Mouse (Mus musculus): ENCODE measurements around the gene Mlst8. TPM values are rescaled to one million over a fixed set of nuclear protein-coding genes. Genes with fewer than 3 reads are reported as not detected.

Gene Mlst8
- polyA plus RNA-seq, 1 experiment from 2014 or later = 30.3 TPM

DNA sequence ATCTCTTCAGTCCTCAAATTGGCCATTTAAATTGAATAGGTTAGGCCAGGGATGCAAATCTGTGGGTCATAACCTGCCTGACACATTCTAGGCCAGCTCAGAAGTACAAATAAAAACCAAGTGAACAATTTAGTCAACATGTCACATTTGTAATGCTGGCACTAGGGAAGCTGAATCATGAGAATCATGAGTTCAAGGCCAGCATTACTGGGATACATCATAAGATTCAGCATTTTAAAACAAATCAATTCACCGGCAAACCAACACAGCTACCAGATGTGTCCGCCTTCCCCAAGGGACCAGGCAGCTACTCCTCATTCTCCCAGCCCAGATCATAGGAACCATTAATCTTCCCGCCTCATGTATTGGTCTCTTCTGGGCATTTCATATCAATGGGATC is 4.6 kb upstream of the Mlst8 start:
- ATAC-seq (ENCODE audit: insufficient number of reproducible peaks, low FRiP score, low TSS enrichment, low read depth) = no peak
- Histone ChIP-seq H3K4me1 (ENCODE audit: control insufficient read depth, insufficient read depth, low read length) (peaks cover 8% of the 10 kb centered on the region; the same call in 1 of the 2 replicates), H3K4me3 (ENCODE audit: low read depth, low read length) (no peak overlapping the region), H3K36me3 (ENCODE audit: control insufficient read depth, insufficient read depth, low read length) (no peaks in the 10 kb centered on the region), H3K9me3 (ENCODE audit: control insufficient read depth, low read length) (no peaks in the 10 kb centered on the region), H3K4me2 (ENCODE audit: low read depth, severe bottlenecking) (no peak overlapping the region), H3K9ac (ENCODE audit: low read length) (no peak overlapping the region), H3K27ac (replicated peaks; ENCODE audit: low read depth, low read length) (no peak overlapping the region), H3K27me3 (ENCODE audit: control insufficient read depth, insufficient read depth, low read length) (peaks cover 5% of the 10 kb centered on the region)
- 91% methylated on average over 3 of the region's 3 CpGs for WGBS
- DNase-seq (ENCODE audit: low spot score) = no peak

DNA sequence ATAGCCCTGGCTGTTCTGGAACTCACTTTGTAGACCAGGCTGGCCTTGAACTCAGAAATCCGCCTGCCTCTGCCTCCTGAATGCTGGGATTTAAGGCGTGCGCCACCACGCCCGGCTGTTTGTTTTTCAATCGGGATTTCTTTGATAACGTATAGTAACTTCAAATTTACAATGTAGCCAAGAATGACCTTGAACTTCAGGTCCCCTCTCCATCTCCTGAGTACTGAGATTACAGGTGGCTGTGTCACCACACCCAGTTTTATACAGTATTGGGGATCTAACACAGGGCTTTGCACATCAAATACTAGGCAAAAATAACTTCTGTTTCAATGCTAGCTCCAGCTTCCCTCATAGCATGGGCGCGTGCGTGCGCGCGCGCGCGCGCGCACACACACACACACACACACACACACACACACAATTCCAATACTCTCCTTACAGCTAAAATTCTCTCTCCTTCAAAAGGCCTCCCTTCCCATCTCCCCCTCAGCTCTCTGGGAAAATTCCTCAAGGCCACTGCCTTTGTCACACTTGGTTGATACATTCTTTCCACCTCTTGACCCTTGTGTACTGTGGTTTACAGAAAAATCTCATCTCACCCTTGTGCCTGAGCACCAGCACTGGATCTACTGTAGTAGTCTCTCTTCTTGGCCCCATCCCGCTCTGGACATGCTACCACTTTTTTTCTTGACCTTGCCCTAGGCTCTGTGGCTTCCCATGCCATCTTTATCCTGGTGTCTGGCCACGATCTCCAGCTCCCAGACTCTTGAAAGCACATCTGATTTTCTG is 2.3 kb upstream of the Mlst8 start:
- no peak for ATAC-seq (ENCODE audit: insufficient number of reproducible peaks, low FRiP score, low TSS enrichment, low read depth)
- H3K27me3 ChIP-seq (ENCODE audit: control insufficient read depth, insufficient read depth, low read length) = no peaks in the 10 kb centered on the region

DNA sequence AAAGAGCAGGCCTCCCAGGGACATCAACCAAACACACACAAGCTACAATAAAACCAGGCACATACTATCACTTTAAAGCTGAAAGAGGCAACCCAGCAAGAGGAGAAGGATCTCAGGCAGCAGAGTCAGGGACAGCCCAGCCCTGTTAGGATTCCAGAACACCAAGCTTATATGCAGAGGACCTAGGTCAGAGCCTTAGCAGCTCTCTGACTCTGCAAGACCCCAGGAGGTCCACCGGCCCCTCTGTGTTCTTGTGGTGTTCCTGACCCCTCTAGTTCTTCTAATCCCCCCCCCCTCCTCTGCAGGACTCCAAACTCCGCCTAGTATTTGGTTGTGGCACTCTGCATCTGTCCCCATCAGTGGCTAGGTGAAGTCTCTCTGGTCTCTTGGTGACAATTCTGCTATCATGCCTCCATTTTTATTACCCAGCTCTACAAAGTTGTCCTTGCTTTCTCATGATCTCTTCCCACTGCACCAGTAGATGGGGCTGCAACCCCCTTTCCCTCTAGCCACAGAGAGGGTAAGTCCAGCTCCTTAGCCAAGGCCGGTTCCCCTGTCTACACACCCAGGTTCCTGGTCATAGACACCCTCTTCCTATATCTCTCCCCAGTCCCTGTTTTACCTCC is 1.4 kb upstream of the Mlst8 start:
- H3K4me2 ChIP-seq (ENCODE audit: low read depth, severe bottlenecking) = no peak overlapping the region

More for the DNA sequence above, 2.3 kb upstream of the Mlst8 start:
- DNase-seq (ENCODE audit: low spot score) = no peak
- WGBS = 95% methylated on average over 20 of the region's 20 CpGs
- no peak overlapping the region for H3K27ac ChIP-seq (replicated peaks; ENCODE audit: low read depth, low read length)
- no peak overlapping the region for H3K4me3 ChIP-seq (ENCODE audit: low read depth, low read length)
- no peak overlapping the region for H3K9ac ChIP-seq (ENCODE audit: low read length)
- no peaks in the 10 kb centered on the region for H3K9me3 ChIP-seq (ENCODE audit: control insufficient read depth, low read length)
- H3K4me2 ChIP-seq (ENCODE audit: low read depth, severe bottlenecking) = no peak overlapping the region
- H3K4me1 ChIP-seq (ENCODE audit: control insufficient read depth, insufficient read depth, low read length) = peaks cover 14% of the 10 kb centered on the region
- H3K36me3 ChIP-seq (ENCODE audit: control insufficient read depth, insufficient read depth, low read length) = peaks cover 8% of the 10 kb centered on the region; the same call in 1 of the 2 replicates

DNA sequence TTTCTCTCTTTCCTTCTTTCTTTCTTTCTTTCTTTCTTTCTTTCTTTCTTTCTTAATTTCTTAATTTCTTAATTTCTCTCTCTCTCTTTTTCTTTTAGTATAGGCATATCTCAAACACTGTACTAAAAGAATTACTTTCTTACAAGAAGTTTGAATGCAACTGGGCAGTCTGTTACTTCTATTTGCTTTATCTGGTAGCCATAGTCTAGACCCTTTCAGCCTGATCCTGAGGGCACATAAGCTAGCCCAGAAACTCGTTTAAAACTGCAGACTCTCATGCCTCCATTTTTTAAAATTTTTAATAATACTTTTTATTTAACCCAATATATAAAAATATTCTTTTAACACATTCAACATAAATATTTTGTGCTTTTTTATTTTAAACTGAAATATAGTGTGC is 553 bp upstream of the Mlst8 start:
- H3K4me1 ChIP-seq (ENCODE audit: control insufficient read depth, insufficient read depth, low read length) = peaks cover 8% of the 10 kb centered on the region
- peaks cover 17% of the 10 kb centered on the region for H3K36me3 ChIP-seq (ENCODE audit: control insufficient read depth, insufficient read depth, low read length)
- no peak for ATAC-seq (ENCODE audit: insufficient number of reproducible peaks, low FRiP score, low TSS enrichment, low read depth)
- peak overlapping the region; percentile 26; the same call in 1 of the 2 replicates for H3K4me2 ChIP-seq (ENCODE audit: low read depth, severe bottlenecking)
- H3K4me3 ChIP-seq (ENCODE audit: low read depth, low read length) = peak overlapping the region; percentile 82; the same call in 1 of the 2 replicates
- DNase-seq (ENCODE audit: low spot score) = no peak
- H3K27ac ChIP-seq (replicated peaks; ENCODE audit: low read depth, low read length) = no peak overlapping the region
- H3K27me3 ChIP-seq (ENCODE audit: control insufficient read depth, insufficient read depth, low read length) = no peaks in the 10 kb centered on the region
- 27% methylated on average over 1 of the region's 1 CpGs for WGBS
- H3K9me3 ChIP-seq (ENCODE audit: control insufficient read depth, low read length) = no peaks in the 10 kb centered on the region
- H3K9ac ChIP-seq (ENCODE audit: low read length) = no peak overlapping the region

More for the DNA sequence above, 1.4 kb upstream of the Mlst8 start:
- DNase-seq (ENCODE audit: low spot score) = no peak
- H3K4me3 ChIP-seq (ENCODE audit: low read depth, low read length) = no peak overlapping the region
- no peak for ATAC-seq (ENCODE audit: insufficient number of reproducible peaks, low FRiP score, low TSS enrichment, low read depth)
- H3K9ac ChIP-seq (ENCODE audit: low read length) = no peak overlapping the region
- no peaks in the 10 kb centered on the region for H3K27me3 ChIP-seq (ENCODE audit: control insufficient read depth, insufficient read depth, low read length)
- no peak overlapping the region for H3K27ac ChIP-seq (replicated peaks; ENCODE audit: low read depth, low read length)
- peaks cover 9% of the 10 kb centered on the region for H3K4me1 ChIP-seq (ENCODE audit: control insufficient read depth, insufficient read depth, low read length)
- 61% methylated on average over 3 of the region's 3 CpGs for WGBS
- H3K9me3 ChIP-seq (ENCODE audit: control insufficient read depth, low read length) = no peaks in the 10 kb centered on the region
- H3K36me3 ChIP-seq (ENCODE audit: control insufficient read depth, insufficient read depth, low read length) = peaks cover 13% of the 10 kb centered on the region

DNA sequence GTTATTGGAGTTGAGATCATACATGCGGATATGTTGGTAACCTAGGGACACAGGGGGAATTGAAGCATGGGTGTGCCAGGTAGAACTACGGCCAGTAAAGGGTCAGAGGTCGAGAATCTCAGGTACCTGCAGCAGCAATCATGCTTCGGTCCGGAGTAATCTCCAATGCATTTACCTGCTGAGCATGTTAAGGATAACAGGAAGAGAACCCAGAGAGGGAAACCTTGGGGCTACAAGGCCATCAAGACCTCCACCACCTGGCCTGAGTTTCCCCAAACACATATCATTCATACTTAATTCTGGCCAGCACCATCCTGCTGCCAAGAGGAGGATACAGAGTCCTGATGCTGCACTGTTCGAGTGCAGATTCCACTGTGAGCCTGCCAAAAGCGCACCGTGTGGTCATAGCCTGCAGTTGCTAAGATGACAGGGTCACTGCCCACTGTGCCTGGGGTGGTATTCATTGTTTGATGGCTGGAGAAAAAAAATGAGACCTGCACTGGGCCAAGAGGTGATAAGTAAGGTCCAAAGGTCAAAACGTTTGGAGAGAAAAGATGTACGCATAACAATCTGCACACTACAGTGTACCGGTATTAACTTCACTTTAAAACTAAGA is 785 bp downstream of the Mlst8 start:
- H3K27ac ChIP-seq (replicated peaks; ENCODE audit: low read depth, low read length) = no peak overlapping the region
- WGBS = 55% methylated on average over 11 of the region's 11 CpGs
- H3K4me1 ChIP-seq (ENCODE audit: control insufficient read depth, insufficient read depth, low read length) = peaks cover 8% of the 10 kb centered on the region
- H3K9me3 ChIP-seq (ENCODE audit: control insufficient read depth, low read length) = no peaks in the 10 kb centered on the region
- peak overlapping the region; percentile 82 for H3K4me3 ChIP-seq (ENCODE audit: low read depth, low read length)
- H3K27me3 ChIP-seq (ENCODE audit: control insufficient read depth, insufficient read depth, low read length) = no peaks in the 10 kb centered on the region
- ATAC-seq (ENCODE audit: insufficient number of reproducible peaks, low FRiP score, low TSS enrichment, low read depth) = peak; percentile 14; the same call in 1 of the 2 replicates
- peak overlapping the region; percentile 58 for H3K4me2 ChIP-seq (ENCODE audit: low read depth, severe bottlenecking)
- no peak for DNase-seq (ENCODE audit: low spot score)
- peaks cover 21% of the 10 kb centered on the region for H3K36me3 ChIP-seq (ENCODE audit: control insufficient read depth, insufficient read depth, low read length)
- H3K9ac ChIP-seq (ENCODE audit: low read length) = peak overlapping the region; percentile 91

DNA sequence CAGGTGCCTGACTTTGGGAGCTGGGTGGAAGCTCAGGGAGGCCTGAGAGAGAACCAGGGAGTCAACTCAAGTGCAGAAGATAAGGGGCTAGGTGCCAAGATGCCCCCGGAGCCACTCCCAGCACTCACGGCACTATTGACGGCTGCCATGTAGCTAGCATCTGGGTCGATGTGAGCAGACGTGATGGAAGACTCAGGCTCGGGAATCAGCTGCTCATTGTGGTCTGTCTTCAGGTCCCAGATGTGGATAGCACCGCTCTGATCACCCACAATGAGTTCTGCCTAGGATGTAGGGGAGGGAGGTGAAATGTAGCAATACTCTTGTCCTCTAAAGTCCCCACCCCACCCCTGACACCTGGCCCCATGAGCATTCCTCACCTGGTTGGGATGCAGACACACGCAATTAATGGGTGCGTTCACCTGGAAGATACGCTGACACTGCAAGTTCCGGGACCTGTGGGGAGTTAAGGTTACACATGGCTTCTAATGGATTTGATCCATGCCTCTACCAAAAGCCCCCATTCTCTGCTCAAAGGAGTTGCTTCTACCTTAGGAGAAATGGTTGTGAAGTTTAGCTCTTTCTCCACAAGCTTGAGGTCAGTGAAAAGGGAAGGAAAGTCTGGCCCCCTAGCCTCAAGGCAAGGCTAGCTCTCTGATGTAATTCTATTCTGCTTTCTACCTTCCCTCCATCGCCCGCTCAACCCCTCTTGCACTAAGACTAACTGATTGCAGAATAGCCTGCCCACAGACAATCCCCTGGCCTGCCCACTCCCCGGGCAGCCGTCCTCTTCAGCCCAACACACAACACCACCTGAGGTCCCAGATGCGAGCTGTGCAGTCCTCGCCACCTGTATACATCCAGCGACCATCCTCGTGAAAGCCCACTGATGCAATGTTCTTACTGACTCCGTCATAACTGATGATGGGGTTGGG is 1.6 kb downstream of the Mlst8 start:
- no peak overlapping the region for H3K27ac ChIP-seq (replicated peaks; ENCODE audit: low read depth, low read length)
- H3K4me3 ChIP-seq (ENCODE audit: low read depth, low read length) = peak overlapping the region; percentile 82; the same call in 1 of the 2 replicates
- no peaks in the 10 kb centered on the region for H3K9me3 ChIP-seq (ENCODE audit: control insufficient read depth, low read length)
- no peaks in the 10 kb centered on the region for H3K27me3 ChIP-seq (ENCODE audit: control insufficient read depth, insufficient read depth, low read length)
- peaks cover 21% of the 10 kb centered on the region for H3K36me3 ChIP-seq (ENCODE audit: control insufficient read depth, insufficient read depth, low read length)
- peak overlapping the region; percentile 91; the same call in 1 of the 2 replicates for H3K9ac ChIP-seq (ENCODE audit: low read length)
- H3K4me1 ChIP-seq (ENCODE audit: control insufficient read depth, insufficient read depth, low read length) = peaks cover 8% of the 10 kb centered on the region
- peak overlapping the region; percentile 58; the same call in 1 of the 2 replicates for H3K4me2 ChIP-seq (ENCODE audit: low read depth, severe bottlenecking)
- 94% methylated on average over 20 of the region's 20 CpGs for WGBS
- ATAC-seq (ENCODE audit: insufficient number of reproducible peaks, low FRiP score, low TSS enrichment, low read depth) (no peak), DNase-seq (ENCODE audit: low spot score) (no peak)

DNA sequence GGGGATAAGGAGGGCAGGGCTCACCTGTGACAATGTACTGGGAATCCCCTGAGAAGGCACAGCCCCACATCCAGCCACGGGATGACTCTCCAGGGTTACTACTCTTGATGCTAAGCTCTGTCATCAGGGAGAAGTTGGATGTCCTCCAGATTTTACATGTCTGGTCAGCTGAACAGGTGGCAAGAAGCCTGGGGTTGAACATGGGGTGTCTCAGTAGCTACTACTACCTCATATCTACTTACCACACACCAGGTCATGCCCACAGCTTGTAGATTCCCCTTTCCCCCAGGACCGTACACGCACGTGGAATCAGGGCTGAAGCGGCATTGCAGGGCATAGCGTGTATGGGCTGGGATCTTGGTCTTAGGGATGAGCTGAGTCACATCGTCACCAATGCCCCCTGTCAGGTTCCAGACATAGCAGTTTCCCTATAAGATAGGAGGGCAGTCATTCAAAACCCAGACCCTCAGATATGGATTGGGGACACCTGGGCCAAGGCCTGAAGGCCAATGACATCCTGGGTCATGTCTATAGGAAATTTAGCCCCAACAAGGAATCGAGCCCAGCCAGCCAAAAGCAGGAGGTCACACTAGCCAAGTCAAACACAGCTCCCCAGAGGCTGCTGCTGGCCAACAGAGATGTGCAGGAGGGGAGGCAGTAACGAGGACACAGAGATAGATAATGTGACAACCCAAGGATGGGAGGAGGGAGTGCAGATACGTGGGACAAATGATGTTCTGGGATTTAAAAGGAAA is 2.7 kb downstream of the Mlst8 start:
- Histone ChIP-seq H3K4me1 (ENCODE audit: control insufficient read depth, insufficient read depth, low read length) (peaks cover 17% of the 10 kb centered on the region), H3K4me2 (ENCODE audit: low read depth, severe bottlenecking) (no peak overlapping the region), H3K27ac (replicated peaks; ENCODE audit: low read depth, low read length) (no peak overlapping the region), H3K36me3 (ENCODE audit: control insufficient read depth, insufficient read depth, low read length) (peaks cover 21% of the 10 kb centered on the region), H3K4me3 (ENCODE audit: low read depth, low read length) (no peak overlapping the region), H3K27me3 (ENCODE audit: control insufficient read depth, insufficient read depth, low read length) (no peaks in the 10 kb centered on the region), H3K9me3 (ENCODE audit: control insufficient read depth, low read length) (no peaks in the 10 kb centered on the region), H3K9ac (ENCODE audit: low read length) (no peak overlapping the region)
- no peak for ATAC-seq (ENCODE audit: insufficient number of reproducible peaks, low FRiP score, low TSS enrichment, low read depth)
- DNase-seq (ENCODE audit: low spot score) = no peak
- 90% methylated on average over 10 of the region's 10 CpGs for WGBS
